Mouse (Mus musculus) bone marrow, adult 2 months (tissue): ENCODE measurements around the gene Minos1.

Experiments
- CTCF ChIP-seq: fragments of 200-500 bp; IDR thresholded peaks from 2 replicates; pipeline ENCODE4 v1.5.1; 2011; ENCODE audit warnings: low read length, control low read depth; ENCODE audit not compliant: control insufficient read depth, insufficient read depth
- POLR2A ChIP-seq: fragments of 200-500 bp; IDR thresholded peaks from 2 replicates; pipeline ENCODE4 v1.6.1; 2011; ENCODE audit warnings: low read depth, mild to moderate bottlenecking, control low read depth, low read length, borderline replicate concordance; ENCODE audit not compliant: control insufficient read depth

- TF ChIP-seq CTCF (no peak), POLR2A (no peak)
Observed at GRCm38 (mm10) chr4:139078726-139079125, 52.2 kb downstream of the Minos1 start.
